Mouse (Mus musculus) ES-E14 (cell line): ENCODE data around the gene Ldlr. TPM values are rescaled to one million over a fixed set of nuclear protein-coding genes. Genes with fewer than 3 reads are reported as not detected.

Experiments used
- DNase-seq: peaks from one replicate; pipeline ENCODE4 v3.0.0-alpha.2; 2013; ENCODE audit warnings: low read depth, low spot score
- H3K27ac ChIP-seq: 2 replicates; pipeline ENCODE4 v1.5.1; 2012; ENCODE audit warnings: low read depth, mild to moderate bottlenecking, low read length, moderate library complexity, mixed read lengths; ENCODE audit not compliant: poor library complexity, insufficient read depth, severe bottlenecking
- H3K36me3 ChIP-seq: 2 replicates; pipeline ENCODE4 v1.6.1; 2012; ENCODE audit warnings: mild to moderate bottlenecking, low read length, moderate library complexity, mixed read lengths; ENCODE audit not compliant: control insufficient read depth, poor library complexity, insufficient read depth, severe bottlenecking
- H3K4me1 ChIP-seq, 2 experiments: fragments of 150-350 bp in 1 of 2; sonication (generic) in 1 of 2; 2 replicates each; pipeline ENCODE4 v1.6.1; 2012; ENCODE audit warnings: low read length in 2 of 2, mild to moderate bottlenecking in 1 of 2, mixed read lengths in 1 of 2; ENCODE audit not compliant: control insufficient read depth in 2 of 2, insufficient read depth in 2 of 2, poor library complexity in 1 of 2
- H3K4me3 ChIP-seq, 2 experiments: fragments of 150-350 bp in 1 of 2; sonication (generic) in 1 of 2; 2 replicates each; pipeline ENCODE4 v1.5.1; 2012; ENCODE audit warnings: low read length in 2 of 2, low read depth in 1 of 2, mild to moderate bottlenecking in 1 of 2, mixed read lengths in 1 of 2; ENCODE audit not compliant: insufficient read depth in 1 of 2, poor library complexity in 1 of 2, severe bottlenecking in 1 of 2
- H3K9ac ChIP-seq: 2 replicates; pipeline ENCODE4 v1.6.1; 2012; ENCODE audit warnings: low read depth, mild to moderate bottlenecking, low read length, mixed read lengths; ENCODE audit not compliant: poor library complexity, insufficient read depth, severe bottlenecking
- H3K9me3 ChIP-seq: fragments of 150-350 bp; sonication (generic); 2 replicates; pipeline ENCODE4 v1.6.1; 2012; ENCODE audit warnings: low read depth, mild to moderate bottlenecking, low read length; ENCODE audit not compliant: control insufficient read depth, insufficient read depth
- CHD2 ChIP-seq: IDR thresholded peaks from 2 replicates; pipeline ENCODE4 v1.6.1; 2014; ENCODE audit warnings: mild to moderate bottlenecking, low read depth, low read length, inconsistent platforms
- HCFC1 ChIP-seq: IDR thresholded peaks from 2 replicates; pipeline ENCODE4 v1.6.1; 2012; ENCODE audit warnings: low read length, inconsistent platforms, borderline replicate concordance; ENCODE audit not compliant: insufficient read depth
- MAFK ChIP-seq: IDR thresholded peaks from 2 replicates; pipeline ENCODE4 v1.6.1; 2014; ENCODE audit warnings: mild to moderate bottlenecking, low read depth, low read length, inconsistent platforms; ENCODE audit not compliant: insufficient read depth
- ZC3H11A ChIP-seq: IDR thresholded peaks from 2 replicates; pipeline ENCODE4 v1.6.1; 2012; ENCODE audit warnings: low read depth, mild to moderate bottlenecking, inconsistent platforms, low read length, borderline replicate concordance
- ZNF384 ChIP-seq: IDR thresholded peaks from 2 replicates; pipeline ENCODE4 v1.6.1; 2012; ENCODE audit warnings: low read depth, low read length, inconsistent platforms
- in situ Hi-C, 2 experiments: fragments of 600-800 bp; cut with MboI; formaldehyde crosslinking; loops; one replicate each; pipeline ENCODE4 v1.15.1; 2025; ENCODE audit warnings: low sequenced_read_pairs in 2 of 2, inconsistent platforms in 1 of 2; ENCODE audit not compliant: unreplicated experiment in 2 of 2
- total RNA-seq: library from RNA; depleted of rRNA; stranded (reverse); fragments of 300-350 nt; gene quantifications from 2 replicates; pipeline ENCODE4 v1.2.3, GENCODE M21; 2012

Gene Ldlr
- total RNA-seq, 1 experiment, result 95.7 TPM

GRCm38 (mm10) chr9:21762135-21762534 is 38.9 kb downstream of the Ldlr start:
- H3K4me3 ChIP-seq, result no peak overlapping the region
- peaks cover 7% of the 10 kb centered on the region; the same call in 1 of the 2 replicates for H3K36me3 ChIP-seq
- peak; percentile 64 for DNase-seq
- H3K9ac ChIP-seq, result no peak overlapping the region; the same call in 1 of the 2 replicates
- no peaks in the 10 kb centered on the region for H3K9me3 ChIP-seq
- peaks cover 9 to 18% of the 10 kb centered on the region in 2 experiments for H3K4me1 ChIP-seq
- TF ChIP-seq ZNF384, result no peak
- no peak for TF ChIP-seq HCFC1
- no peak for TF ChIP-seq ZC3H11A
- no peak for TF ChIP-seq MAFK
- no peak for TF ChIP-seq CHD2
- in situ Hi-C loops, result no loop called here
- peak overlapping the region; percentile 36; the same call in 1 of the 2 replicates for H3K27ac ChIP-seq

- no peaks in the 10 kb centered on the region for H3K9me3 ChIP-seq
- H3K4me1 ChIP-seq, result peaks cover 18 to 20% of the 10 kb centered on the region in 2 experiments
- no peak overlapping the region for H3K9ac ChIP-seq
- H3K36me3 ChIP-seq, result peaks cover 4% of the 10 kb centered on the region; the same call in 1 of the 2 replicates
- H3K27ac ChIP-seq, result no peak overlapping the region
- H3K4me3 ChIP-seq, result no peak overlapping the region
- no peak for DNase-seq
- TF ChIP-seq MAFK (no peak), ZNF384 (peak; percentile 86), ZC3H11A (peak; percentile 2; the same call in 1 of the 2 replicates), CHD2 (no peak), HCFC1 (no peak)
- in situ Hi-C loops, result no loop called here
Observed at GRCm38 (mm10) chr9:21764084-21764999, 41.1 kb downstream of the Ldlr start.

- peaks cover 14 to 16% of the 10 kb centered on the region in 2 experiments for H3K4me1 ChIP-seq
- no peak for DNase-seq
- no peak overlapping the region for H3K4me3 ChIP-seq
- in situ Hi-C loops, result no loop called here
- peak overlapping the region; percentile 90 for H3K27ac ChIP-seq
- H3K9ac ChIP-seq, result no peak overlapping the region
- peaks cover 23% of the 10 kb centered on the region for H3K36me3 ChIP-seq
- no peaks in the 10 kb centered on the region for H3K9me3 ChIP-seq
- no peak for TF ChIP-seq ZC3H11A
- TF ChIP-seq MAFK, result no peak
Observed at GRCm38 (mm10) chr9:21767896-21768295, 44.6 kb downstream of the Ldlr start.

GRCm38 (mm10) chr9:21768511-21769411 is 45.5 kb downstream of the Ldlr start:
- Histone ChIP-seq H3K36me3 (peaks cover 26% of the 10 kb centered on the region), H3K4me3 (peak overlapping the region in 1 of 2 experiments; percentile 2; a peak in 2 of 4 replicates)

More at GRCm38 (mm10) chr9:21768511-21769411, 45.5 kb downstream of the Ldlr start:
- Histone ChIP-seq H3K27ac (peak overlapping the region; percentile 85), H3K4me1 (peaks cover 17 to 18% of the 10 kb centered on the region in 2 experiments), H3K9ac (peak overlapping the region; percentile 3), H3K9me3 (no peaks in the 10 kb centered on the region)
- TF ChIP-seq ZNF384 (no peak), MAFK (no peak), ZC3H11A (no peak), CHD2 (peak; percentile 66; the same call in 1 of the 2 replicates), HCFC1 (no peak)
- peak; percentile 96 for DNase-seq
- in situ Hi-C loops, result no loop called here
